Comparison of ENCODE assay signal across 16 mouse cellular contexts in genomic region chr2:35764328-35764727, GRCm38 (mm10).
"Had no signal": no experiment of that assay in that cellular context is flagged by ENCODE, and none has a peak within 500 bp of the region (broad histone marks: within the 10 kb centered on the region; RNA-seq: fewer than 3 reads in every experiment).

No protein-coding gene starts in this region.

- H3K9ac ChIP-seq: liver, embryonic 12.5 days; liver, embryonic 14.5 days; midbrain, embryonic 12.5 days; neural tube, embryonic 13.5 days; neural tube, embryonic 15.5 days had no signal

- H3K4me3 ChIP-seq: liver, embryonic 12.5 days; midbrain, embryonic 10.5 days; midbrain, embryonic 12.5 days; myocyte; neural tube, embryonic 13.5 days; neural tube, embryonic 15.5 days had no signal

- DNase-seq: midbrain, embryonic 14.5 days; retina, postnatal 1 day; right cerebral cortex, adult 18-20 months; right cerebral cortex, postnatal 25 days; right cerebral cortex, postnatal 4 days; spleen, adult 18-20 months; thymus, adult 18-20 months; thymus, postnatal 36 days had no signal

- H3K4me2 ChIP-seq: liver, embryonic 12.5 days; midbrain, embryonic 12.5 days; neural tube, embryonic 13.5 days; neural tube, embryonic 15.5 days had no signal

- H3K36me3 ChIP-seq: liver, embryonic 12.5 days; midbrain, embryonic 10.5 days; midbrain, embryonic 12.5 days; neural tube, embryonic 13.5 days; neural tube, embryonic 15.5 days had no signal

- H3K27me3 ChIP-seq: neural tube, embryonic 15.5 days had no signal

- H3K27ac ChIP-seq: liver, embryonic 12.5 days; liver, embryonic 14.5 days; midbrain, embryonic 10.5 days; midbrain, embryonic 12.5 days; neural tube, embryonic 13.5 days; neural tube, embryonic 15.5 days had no signal

- H3K9me3 ChIP-seq: liver, embryonic 12.5 days; midbrain, embryonic 10.5 days; midbrain, embryonic 12.5 days; neural tube, embryonic 13.5 days; neural tube, embryonic 15.5 days had no signal

- ATAC-seq: liver, embryonic 12.5 days; midbrain, embryonic 16.5 days had no signal
